Mouse (Mus musculus) heart, postnatal 4 days (tissue): ENCODE measurements around the gene Yif1b. TPM values are rescaled to one million over a fixed set of nuclear protein-coding genes. Genes with fewer than 3 reads are reported as not detected.

Source experiments
- DNase-seq: peaks from one replicate; pipeline ENCODE4 v3.0.0; 2021
- total RNA-seq, 2 experiments: library from RNA; stranded (reverse); gene quantifications; 2 replicates each; pipeline ENCODE4 v1.2.3; 2021

Yif1b gene
- total RNA-seq, 2 experiments from 2014 or later, result 81.5 to 82.5 TPM

DNA sequence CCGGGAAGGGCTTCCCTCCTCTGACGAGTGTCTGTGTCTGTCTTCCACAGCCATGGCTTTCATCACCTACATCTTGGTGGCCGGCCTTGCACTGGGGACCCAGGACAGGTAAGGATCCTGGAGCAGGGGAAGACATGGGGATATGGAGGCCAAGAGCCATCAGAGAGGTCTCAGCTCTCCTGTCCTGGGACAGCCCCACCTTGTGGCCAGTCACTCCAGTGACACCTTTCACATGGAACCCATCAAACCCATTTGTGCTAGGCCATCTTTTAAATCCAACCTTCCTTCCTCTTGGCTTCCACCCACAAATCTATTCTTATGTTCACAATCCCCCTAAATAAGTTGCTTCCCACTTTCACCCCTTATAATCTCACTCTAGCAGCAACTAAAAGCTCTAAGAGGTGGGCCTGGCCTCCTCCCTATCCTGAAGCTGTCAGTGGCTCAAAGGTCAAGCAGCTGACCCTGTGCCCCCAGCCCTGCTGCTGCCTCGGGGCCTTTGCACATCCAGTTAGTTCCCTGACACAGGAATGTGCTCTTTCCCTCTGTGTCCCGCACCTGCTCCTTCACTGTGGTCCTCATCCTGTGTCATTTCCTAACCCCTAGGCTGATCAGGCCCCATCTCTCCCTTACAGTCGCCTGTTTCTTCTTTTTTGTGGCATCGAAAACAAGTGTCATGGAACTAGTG, 6.7 kb downstream of the Yif1b start:
- peak; percentile 53 for DNase-seq

DNA sequence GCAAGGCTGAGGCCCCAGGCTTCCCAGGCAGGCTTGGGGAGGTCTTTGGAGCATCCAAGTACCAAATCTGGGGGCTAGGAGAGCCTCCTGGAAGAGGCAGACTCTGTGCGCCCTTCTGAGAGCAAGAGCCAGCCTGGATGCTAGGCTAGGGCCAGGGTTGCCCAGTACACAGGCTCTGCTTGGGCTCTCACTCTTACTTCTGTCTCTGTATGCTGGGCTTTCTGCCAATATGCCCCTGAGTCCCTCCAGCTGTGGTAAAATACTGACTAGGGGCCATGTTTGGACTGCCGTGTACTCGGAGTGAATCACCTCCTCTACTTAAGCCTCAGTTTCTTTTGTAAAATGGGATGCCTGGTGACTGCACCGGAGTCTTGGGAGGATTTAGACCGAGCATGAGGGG, 7.9 kb downstream of the Yif1b start:
- DNase-seq, result no peak

DNA sequence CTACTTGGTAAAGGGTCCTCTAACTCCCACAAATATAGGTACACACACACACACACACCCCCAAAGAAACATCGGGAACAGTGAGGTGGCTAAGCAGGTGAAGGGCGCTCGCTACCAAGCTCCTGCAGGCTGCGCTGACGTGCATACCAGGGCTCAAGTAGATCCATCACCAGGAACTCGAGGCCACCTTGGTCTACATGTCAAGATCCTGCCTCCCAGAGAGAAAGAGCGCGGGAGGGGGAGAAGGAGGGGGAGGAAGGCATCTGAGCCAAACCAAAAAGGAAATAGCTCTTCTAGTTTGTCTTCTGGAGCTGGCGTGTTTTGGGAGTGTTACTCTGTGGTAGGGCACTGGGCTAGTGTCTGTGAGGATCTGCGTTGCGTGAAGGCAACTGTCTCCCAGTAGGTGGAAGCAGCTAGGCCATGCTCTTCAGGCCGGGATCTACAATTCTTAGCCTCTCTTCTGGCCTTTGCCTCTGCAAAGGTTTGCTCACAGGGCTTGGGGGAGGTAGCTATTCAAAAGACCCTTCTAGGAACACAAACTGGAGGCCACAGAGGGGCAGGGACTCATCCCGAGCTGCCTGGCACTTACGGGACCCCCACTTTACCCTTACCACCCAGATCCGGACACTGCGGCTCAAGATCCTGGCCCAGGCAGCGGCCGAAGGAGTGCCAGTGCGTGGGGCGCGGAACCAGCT, 8.6 kb downstream of the Yif1b start:
- no peak for DNase-seq

DNA sequence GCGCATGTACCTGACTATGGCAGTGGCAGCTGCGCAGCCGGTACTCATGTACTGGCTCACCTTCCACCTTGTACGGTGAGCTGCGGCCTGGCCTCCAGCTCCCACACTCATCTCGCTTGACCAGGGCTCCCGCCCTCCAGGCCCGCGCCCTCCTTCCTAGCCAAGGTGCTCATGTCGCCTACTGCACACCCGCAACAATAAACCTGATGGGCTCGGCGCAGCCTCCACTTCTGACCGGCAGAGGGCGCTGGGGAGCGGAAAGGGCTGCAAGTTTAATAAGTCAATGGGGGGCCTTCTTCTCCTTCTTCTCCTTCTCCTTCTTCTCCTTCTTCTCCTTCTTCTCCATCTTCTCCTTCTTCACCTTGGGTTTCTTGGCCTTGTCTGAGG, 9.2 kb downstream of the Yif1b start:
- DNase-seq, result peak; percentile 92

DNA sequence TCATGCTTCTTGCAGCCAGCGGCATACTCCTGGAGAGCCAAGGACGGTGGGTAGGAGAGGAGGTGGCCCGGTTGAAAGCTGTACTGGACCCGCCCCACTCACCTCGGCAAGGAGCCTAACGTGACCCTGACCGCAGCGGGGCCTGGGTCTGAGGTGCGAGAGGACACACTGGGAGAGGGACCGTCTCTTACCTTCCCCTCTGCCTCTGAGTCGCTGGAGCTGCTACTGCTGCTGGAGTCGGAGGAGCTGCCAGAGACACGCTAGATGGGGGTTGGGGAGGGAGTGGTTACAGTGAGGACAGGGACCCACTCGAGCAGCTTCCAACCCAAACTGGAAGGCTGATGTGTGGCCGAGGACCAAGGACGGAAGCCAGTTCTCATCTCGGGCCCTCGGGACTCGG, 9.6 kb downstream of the Yif1b start:
- DNase-seq, result peak; percentile 40

DNA sequence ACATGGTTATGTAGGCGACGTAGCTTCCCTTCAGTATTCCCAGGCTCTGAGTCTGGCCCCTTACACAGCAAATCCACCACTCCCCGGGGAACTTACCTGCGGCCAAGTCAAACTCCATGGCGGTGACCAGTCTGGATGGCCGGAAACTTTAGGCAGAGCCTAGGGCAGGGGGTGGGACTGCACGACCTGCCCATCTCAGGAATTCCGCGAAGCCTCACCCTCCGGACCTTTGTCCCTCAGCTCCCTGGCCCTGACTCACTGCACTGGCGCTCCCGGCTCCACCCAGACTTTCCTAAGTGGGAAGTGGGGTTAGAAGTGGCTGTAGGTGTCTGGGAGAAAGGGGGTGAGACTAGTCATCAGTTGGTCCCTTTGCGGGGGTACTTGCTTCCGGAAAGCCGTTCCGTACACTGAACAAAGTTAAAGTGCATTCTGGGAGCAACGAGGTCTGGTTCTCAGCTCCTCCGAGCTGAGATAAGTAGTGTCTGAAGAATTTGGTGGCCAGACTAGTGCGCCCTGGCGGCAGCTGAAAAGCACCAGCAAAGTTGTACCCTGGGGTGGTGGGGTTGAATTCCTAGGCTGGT, 10.2 kb downstream of the Yif1b start, which contains the start of gene 2200002D01Rik:
2200002D01Rik (minus strand) TSS at position 206 of the 581 bp plus-strand sequence.
- peak; percentile 39 for DNase-seq

DNA sequence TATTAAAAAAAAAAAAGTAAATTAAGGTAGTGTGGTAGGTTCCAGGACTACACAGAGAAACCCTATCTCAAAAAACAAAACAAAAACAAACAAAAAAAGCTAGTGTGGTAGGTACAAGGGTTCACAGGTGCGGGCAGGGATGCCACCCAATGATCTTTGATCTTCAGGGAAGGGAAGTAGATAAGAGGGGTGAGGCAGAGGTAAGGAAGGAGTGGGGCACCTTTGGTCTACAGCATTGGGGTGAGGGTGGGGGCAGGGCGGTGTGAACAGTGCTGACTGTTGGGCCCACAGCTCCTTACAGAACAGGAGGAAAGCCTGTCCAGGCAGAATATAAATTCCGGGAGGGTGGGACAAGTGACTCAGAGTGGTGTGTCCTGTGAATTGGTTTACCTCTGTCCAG, 13.0 kb downstream of the Yif1b start:
- DNase-seq, result no peak

DNA sequence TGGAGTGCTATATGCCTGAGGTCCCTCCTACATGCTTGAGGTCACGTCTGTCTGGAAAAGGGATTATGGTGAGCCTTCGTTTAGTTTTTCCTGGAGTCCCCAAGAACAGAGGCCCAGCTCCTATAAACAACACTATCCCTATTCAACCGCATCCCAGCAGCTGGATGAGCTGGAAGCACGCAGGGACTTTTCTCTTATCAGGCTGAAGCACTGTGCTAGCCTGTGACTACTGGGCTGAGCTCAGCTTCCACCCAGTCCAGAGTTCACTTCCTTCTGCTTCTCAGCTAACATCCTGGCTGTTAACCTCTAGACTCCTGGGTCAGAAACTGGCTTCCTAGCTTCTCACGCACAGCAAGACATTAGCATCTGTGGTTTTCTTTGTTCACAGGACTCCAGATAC, 15.7 kb downstream of the Yif1b start:
- DNase-seq, result no peak

DNA sequence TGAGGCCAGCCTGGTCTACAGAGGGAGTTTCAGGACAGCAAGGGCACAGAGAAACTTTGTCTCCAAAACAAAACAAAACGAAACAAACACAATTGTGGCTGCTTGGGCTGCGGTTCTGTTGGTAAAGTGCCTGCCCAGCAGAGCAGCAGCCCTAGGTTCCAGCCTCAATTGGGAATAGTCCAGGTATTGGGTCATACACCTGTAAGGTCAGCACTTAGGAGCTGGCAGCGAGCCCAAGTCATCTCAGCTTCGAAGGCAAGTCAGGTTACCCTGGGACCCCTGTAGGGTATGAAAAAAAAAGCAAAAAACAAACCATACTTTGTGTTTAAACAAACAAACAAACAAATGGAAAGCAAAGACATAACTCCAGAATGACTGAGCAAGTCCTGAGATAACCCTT, 17.7 kb downstream of the Yif1b start:
- no peak for DNase-seq

DNA sequence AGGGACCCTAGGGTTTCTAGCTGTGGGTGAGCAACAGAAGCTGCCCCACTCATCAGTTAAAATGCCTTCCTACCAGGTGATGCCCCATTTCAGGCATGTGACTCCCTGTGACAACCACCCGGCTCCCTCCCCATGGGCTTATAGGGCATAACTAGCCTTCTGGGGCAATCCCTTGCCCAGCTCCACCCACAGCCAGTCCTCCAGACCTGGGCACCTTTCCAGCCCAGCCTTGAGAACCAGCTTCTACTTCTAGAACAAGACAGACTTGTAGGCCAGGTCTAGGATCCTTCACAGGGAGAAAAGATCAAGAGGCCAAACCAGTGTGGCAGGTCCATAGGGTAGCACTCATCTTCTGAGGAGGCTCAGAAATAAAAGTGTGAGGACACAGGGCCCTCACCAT, 19.2 kb downstream of the Yif1b start:
- DNase-seq, result no peak

DNA sequence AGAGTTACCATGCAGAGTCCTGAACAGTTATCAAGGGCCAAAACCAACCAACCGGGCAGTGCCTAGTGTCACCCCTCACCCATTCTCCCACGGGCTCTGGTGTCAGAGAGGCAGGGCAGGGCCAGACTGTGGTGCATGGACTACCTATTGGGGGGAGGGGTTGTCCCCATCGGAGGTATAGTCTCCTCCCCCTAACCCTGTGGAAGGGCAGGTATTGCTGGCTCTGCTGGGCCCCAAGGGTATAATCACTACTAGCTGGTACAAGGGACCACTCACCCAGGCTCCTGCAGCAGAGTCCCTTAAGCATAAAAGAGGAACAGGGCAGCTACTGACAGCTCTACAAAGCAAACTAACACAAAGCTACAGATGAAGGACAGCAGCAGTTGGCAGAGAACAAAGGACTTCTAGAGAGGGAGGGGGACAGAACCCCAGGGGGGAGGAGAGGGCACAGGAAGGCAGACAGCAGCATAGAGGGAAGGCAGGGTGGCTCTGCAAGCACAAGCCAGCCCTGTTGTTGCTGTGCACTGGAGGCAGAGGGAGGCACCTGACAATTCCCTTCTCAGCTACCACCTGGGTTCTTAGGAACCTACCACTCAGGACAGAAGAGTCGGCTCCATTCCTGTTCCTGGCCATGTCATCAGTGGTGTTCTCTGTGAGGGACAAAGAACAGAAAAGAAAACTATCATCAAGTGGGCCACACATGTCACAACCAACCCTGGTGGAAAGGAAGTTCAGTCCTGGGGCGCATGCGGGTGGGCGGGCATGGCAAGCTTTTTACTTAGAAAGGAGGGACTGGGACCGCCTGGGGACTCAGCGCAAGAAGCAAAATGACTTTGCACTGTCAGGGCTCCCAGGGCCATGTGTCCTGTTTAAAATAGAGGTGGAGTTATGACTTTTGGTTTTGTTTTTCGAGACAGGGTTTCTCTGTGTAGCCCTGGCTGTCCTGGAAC, 21.9 kb downstream of the Yif1b start:
- no peak for DNase-seq

DNA sequence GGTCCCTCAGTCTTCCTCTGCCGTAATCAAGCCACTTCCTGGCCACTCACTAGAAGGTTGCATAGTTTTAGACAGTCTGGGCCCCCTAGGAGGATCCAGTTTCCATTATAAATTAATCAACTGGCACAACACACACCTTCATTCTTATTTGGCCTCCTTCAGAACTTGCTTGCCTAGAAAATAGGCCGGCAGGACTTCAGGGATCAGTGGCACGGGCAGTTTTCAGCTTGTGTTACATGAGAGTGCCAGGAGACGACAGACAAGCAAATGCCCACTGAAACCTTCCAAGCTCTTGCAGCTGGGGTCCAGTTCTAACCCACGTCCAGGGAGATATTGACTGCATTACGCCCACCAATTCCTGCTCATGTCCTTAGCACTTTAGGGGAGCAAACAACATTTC, 24.0 kb downstream of the Yif1b start:
- no peak for DNase-seq

DNA sequence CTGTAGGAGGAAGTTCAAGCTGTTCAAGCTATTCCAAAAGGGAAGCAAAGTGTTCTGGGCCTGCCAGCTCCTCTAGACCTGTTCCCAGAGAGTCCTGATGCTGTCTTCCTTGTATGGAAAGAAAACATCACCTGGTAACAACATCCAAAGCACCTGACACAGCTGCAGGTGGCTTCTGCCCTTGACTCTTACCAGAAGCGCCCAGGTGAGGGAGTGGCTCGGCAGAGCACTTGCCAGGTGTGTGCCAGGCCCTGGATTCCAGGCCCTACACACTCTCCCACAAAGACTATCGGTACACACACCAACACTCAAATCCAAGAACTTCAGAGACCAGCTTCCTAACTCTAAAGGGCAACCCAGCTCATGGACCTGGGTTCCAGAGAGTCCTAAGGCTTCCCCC, 25.7 kb downstream of the Yif1b start:
- no peak for DNase-seq

DNA sequence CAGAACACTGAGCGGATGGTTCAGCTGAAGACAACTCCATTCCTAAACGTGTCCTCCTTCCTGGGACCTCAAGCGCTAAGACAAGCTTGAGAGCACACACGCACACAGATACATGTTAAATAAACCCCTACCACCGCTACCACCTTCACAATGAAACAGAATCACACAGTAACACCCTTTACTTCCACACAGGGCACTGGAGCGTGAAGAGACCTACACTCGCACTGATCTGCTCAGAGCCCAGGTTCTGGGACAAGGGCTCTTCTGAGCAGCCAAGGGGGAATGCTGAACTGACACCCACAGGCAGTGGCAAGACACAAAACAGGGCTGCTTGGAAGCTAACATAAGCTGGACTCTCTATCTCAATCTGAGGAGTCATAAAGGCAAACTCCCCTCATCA, 27.5 kb downstream of the Yif1b start:
- DNase-seq, result no peak

DNA sequence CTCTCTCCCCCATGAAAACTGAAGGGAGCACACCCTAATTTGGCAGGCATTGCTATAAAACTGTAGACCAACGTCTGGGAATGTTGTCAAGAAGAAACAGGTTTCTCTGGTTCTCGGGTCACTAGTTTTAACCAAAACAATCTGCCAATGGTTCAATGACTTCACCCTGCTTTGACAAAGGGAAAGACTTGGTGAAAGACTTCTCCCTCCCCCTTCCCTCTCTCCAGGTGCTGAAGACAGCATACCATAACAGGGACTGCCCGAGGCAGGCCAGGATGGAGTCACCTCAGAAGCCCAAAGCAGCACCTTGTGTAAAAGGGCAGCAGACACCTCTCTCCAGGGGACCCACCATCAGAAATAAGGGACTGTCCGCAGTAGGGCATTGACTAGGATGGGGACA, 28.8 kb downstream of the Yif1b start:
- DNase-seq, result no peak

DNA sequence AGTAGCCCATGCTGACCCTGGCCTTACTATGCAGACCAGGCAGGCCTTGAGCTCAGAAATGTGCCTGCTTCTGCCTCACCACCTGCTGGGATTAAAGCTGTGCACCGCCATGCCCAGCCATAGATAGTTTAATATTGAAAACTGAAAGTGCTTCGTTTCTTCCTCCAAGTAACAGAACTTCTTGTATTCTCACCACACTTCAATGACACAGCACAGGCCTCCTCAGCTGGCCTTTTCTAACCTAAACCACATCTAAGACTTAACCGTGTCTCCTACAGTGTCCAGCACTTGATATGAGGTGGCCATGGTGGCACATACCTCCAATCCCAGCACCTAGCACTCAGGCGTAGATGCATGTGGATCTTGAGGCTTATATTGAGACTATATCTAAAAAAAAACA, 32.3 kb downstream of the Yif1b start:
- no peak for DNase-seq

DNA sequence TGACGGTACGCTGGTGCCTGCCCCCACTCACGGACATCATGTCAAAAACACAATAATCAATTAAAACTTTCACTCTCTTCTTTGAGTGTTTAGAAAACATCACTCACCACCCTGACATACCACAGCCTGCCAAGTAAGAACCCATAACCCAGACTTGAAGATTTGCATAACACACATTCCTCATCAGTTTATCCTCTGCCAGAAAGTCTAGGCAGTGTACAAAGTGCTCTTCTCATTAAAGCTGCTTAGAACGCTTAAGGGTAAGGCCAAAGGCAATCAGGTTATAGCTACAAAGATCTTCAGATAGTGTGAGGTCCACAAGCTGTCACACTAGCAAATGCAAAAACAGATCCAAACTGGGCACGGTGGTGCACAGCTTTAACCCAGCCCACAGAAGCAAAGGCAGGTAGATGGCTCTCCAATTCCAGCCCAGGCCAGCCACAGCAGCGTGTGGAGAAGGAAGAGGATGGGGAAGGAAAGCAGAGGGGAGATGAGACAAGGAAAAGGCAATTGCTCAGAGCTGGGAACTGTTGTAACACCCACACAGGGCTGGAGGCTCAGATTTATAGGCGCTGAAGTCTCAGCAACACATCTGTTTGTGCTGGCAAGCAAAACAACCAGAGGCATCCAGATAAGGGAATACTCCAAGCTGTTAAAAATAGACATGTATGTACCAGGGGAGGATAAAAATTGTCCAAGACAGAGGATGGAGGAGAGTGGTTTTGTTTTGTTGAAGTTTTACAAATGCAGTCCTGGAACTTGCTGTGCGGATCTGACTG, 33.7 kb downstream of the Yif1b start:
- peak; percentile 23 for DNase-seq

DNA sequence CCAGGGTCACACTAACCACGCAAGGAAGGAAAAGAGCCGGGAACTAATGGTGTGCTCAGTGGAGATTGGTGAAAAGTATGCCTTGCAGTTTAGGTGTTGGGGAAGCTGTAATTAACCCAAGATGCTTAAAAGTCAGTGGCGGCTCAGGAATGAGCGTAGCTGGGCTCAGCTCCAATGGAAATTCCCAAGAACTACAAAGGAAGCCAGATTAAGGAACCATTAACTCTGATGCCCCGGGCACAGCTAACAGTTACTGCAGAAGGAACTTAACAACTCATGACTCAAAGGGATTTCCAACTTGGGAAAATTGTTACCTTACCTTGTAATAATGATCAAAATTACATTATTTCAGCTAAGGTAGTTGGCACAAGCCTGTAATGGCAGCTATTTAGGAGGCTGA, 38.6 kb downstream of the Yif1b start:
- DNase-seq, result no peak

DNA sequence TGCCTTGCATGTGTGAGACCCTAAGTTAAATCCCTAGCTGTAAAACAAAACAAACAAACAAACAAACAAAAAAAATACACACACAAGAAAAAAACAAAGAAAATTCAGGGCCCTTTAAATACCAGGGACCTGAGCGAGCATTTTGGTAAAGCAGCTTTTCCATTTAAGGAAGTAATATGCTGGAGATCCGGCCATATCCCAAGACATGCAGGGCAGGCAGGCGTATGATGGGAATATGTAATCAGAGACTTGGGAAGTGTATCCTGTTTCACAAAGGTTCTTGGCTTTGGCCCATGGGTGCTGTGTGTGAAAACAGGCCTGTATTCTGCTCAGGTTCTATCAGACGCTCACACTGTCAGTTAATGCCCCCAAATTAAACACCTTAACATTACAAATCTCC, 39.4 kb downstream of the Yif1b start:
- no peak for DNase-seq

DNA sequence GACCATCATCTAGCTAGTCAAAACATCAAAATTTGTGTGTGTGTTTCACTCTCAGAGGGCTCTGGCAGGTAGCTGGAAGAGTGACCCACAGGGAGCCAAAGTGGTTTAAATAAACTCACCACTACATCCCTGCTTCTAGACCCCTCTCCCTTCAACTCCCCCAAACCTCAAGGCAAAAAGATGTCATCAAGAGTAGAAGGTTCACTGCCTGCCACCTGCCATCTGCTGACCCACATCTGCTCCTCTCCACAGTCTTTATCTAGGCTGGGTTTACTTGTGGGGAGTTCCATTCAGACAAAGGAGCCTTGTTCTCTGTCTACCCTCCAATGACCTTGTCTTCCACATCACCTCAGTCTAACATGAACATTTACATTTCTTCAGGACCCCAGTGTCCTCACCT, 41.1 kb downstream of the Yif1b start:
- DNase-seq, result no peak

DNA sequence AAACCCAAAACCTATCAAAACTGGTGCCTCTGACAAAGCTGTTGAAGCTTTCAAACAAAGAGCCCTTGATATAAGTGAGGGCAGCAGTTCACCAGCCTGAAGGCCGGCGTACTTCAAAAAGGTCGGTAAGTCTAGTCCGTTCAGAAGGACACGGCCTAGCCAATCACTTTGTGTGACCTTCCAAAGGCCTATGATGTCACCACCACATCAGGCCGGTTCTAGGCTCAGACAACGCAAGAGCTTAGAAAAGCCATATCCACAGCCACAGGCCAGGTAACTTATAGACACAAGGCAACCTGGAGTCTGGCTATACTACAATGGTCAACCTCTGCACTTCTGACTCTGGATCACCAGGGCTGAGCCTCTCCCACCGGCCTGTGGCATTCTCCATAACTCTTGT, 41.8 kb downstream of the Yif1b start:
- no peak for DNase-seq

DNA sequence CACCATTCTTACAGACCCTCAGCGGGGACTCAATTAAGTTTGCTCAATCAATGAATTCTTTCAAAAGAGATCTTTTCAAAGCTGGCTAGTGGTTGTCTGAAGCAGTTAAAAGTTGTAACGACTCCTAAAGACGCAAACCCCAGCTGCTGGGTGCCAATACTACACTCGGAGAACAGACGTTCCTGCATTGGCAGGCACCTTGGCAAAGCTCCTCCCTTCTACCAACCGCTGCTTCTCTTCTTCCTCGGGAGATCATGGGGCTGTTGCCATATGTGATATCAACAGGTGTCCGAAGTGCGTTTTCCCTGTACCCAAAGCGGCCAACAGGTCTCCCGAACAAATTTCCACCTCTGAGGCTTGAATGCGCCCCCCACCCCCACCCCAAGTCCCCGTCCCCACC, 42.7 kb downstream of the Yif1b start:
- DNase-seq, result no peak
